Mouse (Mus musculus) hindbrain, embryonic 12.5 days (tissue): Measurements from ENCODE around the gene Rln3. TPM values are rescaled to one million over a fixed set of nuclear protein-coding genes. Genes with fewer than 3 reads are reported as not detected.

ENCODE experiments used
- ATAC-seq: fragments of 200-750 bp; cut with Nextera tagmentation; 2 replicates; pipeline ENCODE4 v1.8.0; 2017; ENCODE audit warnings: moderate TSS enrichment; ENCODE audit not compliant: low FRiP score
- H3K27ac ChIP-seq: fragments of 300-500 bp; sonication (generic); 2 replicates; pipeline ENCODE4 v1.5.1; 2016; ENCODE audit warnings: mild to moderate bottlenecking
- H3K27me3 ChIP-seq: fragments of 300-500 bp; sonication (generic); 2 replicates; pipeline ENCODE4 v1.6.1; 2016; ENCODE audit warnings: mild to moderate bottlenecking
- H3K36me3 ChIP-seq: fragments of 300-500 bp; sonication (generic); 2 replicates; pipeline ENCODE4 v1.6.1; 2016; ENCODE audit warnings: mild to moderate bottlenecking
- H3K4me1 ChIP-seq: fragments of 300-500 bp; sonication (generic); 2 replicates; pipeline ENCODE4 v1.6.1; 2016
- H3K4me2 ChIP-seq: fragments of 300-500 bp; sonication (generic); replicated peaks from 2 replicates; pipeline ENCODE4 v1.6.1; 2016; ENCODE audit warnings: mild to moderate bottlenecking
- H3K4me3 ChIP-seq: fragments of 300-500 bp; sonication (generic); 2 replicates; pipeline ENCODE4 v1.5.1; 2016; ENCODE audit warnings: mild to moderate bottlenecking
- H3K9ac ChIP-seq: fragments of 300-500 bp; sonication (generic); 2 replicates; pipeline ENCODE4 v1.6.1; 2016; ENCODE audit warnings: mild to moderate bottlenecking, moderate library complexity
- H3K9me3 ChIP-seq: fragments of 300-500 bp; sonication (generic); replicated peaks from 2 replicates; pipeline ENCODE4 v1.6.1; 2016; ENCODE audit warnings: mild to moderate bottlenecking
- WGBS: fragments of 180-500 bp; shearing (Covaris S2); methylation state at CpG from one replicate; pipeline ENCODE4 v1.1.7; 2016; 5-methylcytosine and 5-hydroxymethylcytosine counted together
- microRNA counts: library from miRNA; unstranded; fragments of <30 nt; microRNA quantifications from one replicate; lab custom pipeline; 2017
- microRNA-seq: library from miRNA; unstranded; fragments of <30 nt; microRNA quantifications from one replicate; pipeline ENCODE4, GENCODE M21; 2017
- polyA plus RNA-seq: library from polyadenylated mRNA; unstranded; fragments of >200 nt; fragmentation: Nextera tagmentation; extraction: Ambion mirVana; gene quantifications from 2 replicates; pipeline ENCODE4 v1.2.1, GENCODE M21; 2016

Gene Rln3
- polyA plus RNA-seq, 1 experiment from 2014 or later, result not detected

GRCm38 (mm10) chr8:83999057-83999705 is 45.6 kb downstream of the Rln3 start:
- peak overlapping the region; percentile 86 for H3K4me3 ChIP-seq
- WGBS, result 69% methylated on average over 16 of the region's 16 CpGs
- peak overlapping the region; percentile 80; the same call in 1 of the 2 replicates for H3K9ac ChIP-seq
- H3K36me3 ChIP-seq, result peaks cover 32% of the 10 kb centered on the region; the same call in 1 of the 2 replicates
- H3K4me1 ChIP-seq, result peaks cover 43% of the 10 kb centered on the region
- H3K4me2 ChIP-seq, result peak overlapping the region; percentile 79
- H3K27ac ChIP-seq, result no peak overlapping the region
- H3K27me3 ChIP-seq, result peaks cover 33% of the 10 kb centered on the region
- ATAC-seq, result no peak
- H3K9me3 ChIP-seq, result no peaks in the 10 kb centered on the region

GRCm38 (mm10) chr8:83998231-83999056 is 46.4 kb downstream of the Rln3 start:
- Histone ChIP-seq H3K27me3 (peaks cover 33% of the 10 kb centered on the region), H3K27ac (peak overlapping the region; percentile 90), H3K4me1 (peaks cover 39% of the 10 kb centered on the region), H3K36me3 (peaks cover 32% of the 10 kb centered on the region; the same call in 1 of the 2 replicates), H3K9ac (peak overlapping the region; percentile 80), H3K4me2 (peak overlapping the region; percentile 79), H3K4me3 (peak overlapping the region; percentile 86), H3K9me3 (no peaks in the 10 kb centered on the region)
- WGBS, result 1% methylated on average over 70 of the region's 92 CpGs
- peak; percentile 26 for ATAC-seq

GRCm38 (mm10) chr8:83997511-83998141 is 47.2 kb downstream of the Rln3 start, which contains the start of gene Samd1:
Samd1 (plus strand) TSS chr8:83997672.
- H3K9ac ChIP-seq, result peak within 1 kb of the TSS; percentile 94
- peak within 1 kb of the TSS; percentile 79 for H3K4me2 ChIP-seq
- 0% methylated on average over 27 of the region's 112 CpGs for WGBS
- peaks cover 35% of the 10 kb centered on the region for H3K4me1 ChIP-seq
- peaks cover 33% of the 10 kb centered on the region for H3K36me3 ChIP-seq
- H3K9me3 ChIP-seq, result no peaks in the 10 kb centered on the region
- peak within 1 kb of the TSS; percentile 86 for H3K4me3 ChIP-seq
- no peak for ATAC-seq
- H3K27ac ChIP-seq, result peak within 1 kb of the TSS; percentile 99
- H3K27me3 ChIP-seq, result peaks cover 28% of the 10 kb centered on the region

GRCm38 (mm10) chr8:83996567-83997505 is 48.0 kb downstream of the Rln3 start:
- Histone ChIP-seq H3K9ac (peak overlapping the region; percentile 94), H3K9me3 (no peaks in the 10 kb centered on the region), H3K4me2 (peak overlapping the region; percentile 68), H3K27ac (peak overlapping the region; percentile 99), H3K27me3 (peaks cover 26% of the 10 kb centered on the region), H3K4me3 (peak overlapping the region; percentile 80), H3K36me3 (peaks cover 38% of the 10 kb centered on the region), H3K4me1 (peaks cover 35% of the 10 kb centered on the region)
- under 1% methylated on average over 38 of the region's 103 CpGs for WGBS
- ATAC-seq, result peak; percentile 74

GRCm38 (mm10) chr8:83995973-83996372 is 48.8 kb downstream of the Rln3 start:
- WGBS, result 12% methylated on average over 12 of the region's 12 CpGs
- Histone ChIP-seq H3K4me1 (peaks cover 26% of the 10 kb centered on the region), H3K27ac (peak overlapping the region; percentile 99; the same call in 1 of the 2 replicates), H3K9ac (no peak overlapping the region; the same call in 1 of the 2 replicates), H3K27me3 (peaks cover 17% of the 10 kb centered on the region), H3K4me3 (peak overlapping the region; percentile 80; the same call in 1 of the 2 replicates), H3K4me2 (peak overlapping the region; percentile 68), H3K36me3 (peaks cover 42% of the 10 kb centered on the region), H3K9me3 (no peaks in the 10 kb centered on the region)
- no peak for ATAC-seq

- H3K4me3 ChIP-seq, result no peak overlapping the region
- no peak for ATAC-seq
- H3K9me3 ChIP-seq, result no peaks in the 10 kb centered on the region
- no peaks in the 10 kb centered on the region for H3K27me3 ChIP-seq
- no peak overlapping the region for H3K4me2 ChIP-seq
- peaks cover 42% of the 10 kb centered on the region for H3K36me3 ChIP-seq
- no peak overlapping the region for H3K27ac ChIP-seq
- H3K4me1 ChIP-seq, result peaks cover 16% of the 10 kb centered on the region
- WGBS, result 86% methylated on average over 3 of the region's 3 CpGs
- H3K9ac ChIP-seq, result no peak overlapping the region
Measured at GRCm38 (mm10) chr8:83994030-83994429, 50.8 kb downstream of the Rln3 start.

MicroRNA genes within 50 kb of the gene (microRNA counts, 519-probe panel; counts per million panel counts)
- microRNA mmu-miR-1199 (lab: Ali Mortazavi, UCI) (470 counts per million, percentile 58 among the panel's probes with 10 or more counts), microRNA mmu-miR-709 (lab: Ali Mortazavi, UCI) (2,497 counts per million, percentile 64 among the panel's probes with 10 or more counts)

Small RNAs within 50 kb of the gene (microRNA-seq; reads per million reads assigned to microRNA genes)
- not detected for gene Mir1199
- not detected for gene Mir709
- gene Mir8111, result 2.7 reads per million, percentile 2 among the genes with 10 or more reads in this experiment

Other genes with a start within 250 kb of the Rln3 start
- 38.7 and 41.5 TPM in 2 replicates for gene Adgrl1, start 144.9 kb downstream of the Rln3 start, polyA plus RNA-seq
- gene Gm10644, start 89.8 kb downstream of the Rln3 start, polyA plus RNA-seq, result 1.0 and 1.1 TPM in 2 replicates
- gene Asf1b, start 89.5 kb downstream of the Rln3 start, polyA plus RNA-seq, result 37.6 and 40.9 TPM in 2 replicates
- gene Prkaca, start 72.0 kb downstream of the Rln3 start, polyA plus RNA-seq, result 201 and 213 TPM in 2 replicates
- gene Samd1, start 47.3 kb downstream of the Rln3 start, polyA plus RNA-seq, result 8.5 and 9.8 TPM in 2 replicates
- 0.89 and 1.5 TPM in 2 replicates for gene 1700067K01Rik, start 43.5 kb downstream of the Rln3 start, polyA plus RNA-seq
- gene 2210011C24Rik, start 32.8 kb downstream of the Rln3 start, polyA plus RNA-seq, result not detected in 2 replicates
- 8.6 and 10.9 TPM in 2 replicates for gene Palm3, start 23.5 kb downstream of the Rln3 start, polyA plus RNA-seq
- gene Il27ra, start 2.4 kb downstream of the Rln3 start, polyA plus RNA-seq, result 0.14 and 0.33 TPM in 2 replicates
- 2.1 and 3.0 TPM in 2 replicates for gene Gm10643, start 20.1 kb upstream of the Rln3 start, polyA plus RNA-seq
- 8.9 and 9.4 TPM in 2 replicates for gene Rfx1, start 21.8 kb upstream of the Rln3 start, polyA plus RNA-seq
- gene Dcaf15, start 59.8 kb upstream of the Rln3 start, polyA plus RNA-seq, result 16.4 and 19.7 TPM in 2 replicates
- gene Podnl1, start 81.0 kb upstream of the Rln3 start, polyA plus RNA-seq, result 0.39 and 0.50 TPM in 2 replicates
- gene Cc2d1a, start 102.9 kb upstream of the Rln3 start, polyA plus RNA-seq, result 21.6 and 21.7 TPM in 2 replicates
- 1.6 and 1.9 TPM in 2 replicates for gene 4930432K21Rik, start 103.0 kb upstream of the Rln3 start, polyA plus RNA-seq
- 5.8 and 7.2 TPM in 2 replicates for gene Nanos3, start 140.2 kb upstream of the Rln3 start, polyA plus RNA-seq
- gene Zswim4, start 192.1 kb upstream of the Rln3 start, polyA plus RNA-seq, result 57.5 and 59.0 TPM in 2 replicates
- gene D8Ertd738e, start 204.7 kb upstream of the Rln3 start, polyA plus RNA-seq, result 255 and 266 TPM in 2 replicates
- gene Mri1, start 212.3 kb upstream of the Rln3 start, polyA plus RNA-seq, result 57.3 and 62.9 TPM in 2 replicates
- gene Ccdc130, start 225.4 kb upstream of the Rln3 start, polyA plus RNA-seq, result 18.4 and 22.0 TPM in 2 replicates